Mouse (Mus musculus): ENCODE measurements around the gene Rhbdf2. TPM values are rescaled to one million over a fixed set of nuclear protein-coding genes. Genes with fewer than 3 reads are reported as not detected.

The Rhbdf2 gene
- total and polyA plus RNA-seq, 2 experiments from 2014 or later = 6.1 to 19.0 TPM

DNA sequence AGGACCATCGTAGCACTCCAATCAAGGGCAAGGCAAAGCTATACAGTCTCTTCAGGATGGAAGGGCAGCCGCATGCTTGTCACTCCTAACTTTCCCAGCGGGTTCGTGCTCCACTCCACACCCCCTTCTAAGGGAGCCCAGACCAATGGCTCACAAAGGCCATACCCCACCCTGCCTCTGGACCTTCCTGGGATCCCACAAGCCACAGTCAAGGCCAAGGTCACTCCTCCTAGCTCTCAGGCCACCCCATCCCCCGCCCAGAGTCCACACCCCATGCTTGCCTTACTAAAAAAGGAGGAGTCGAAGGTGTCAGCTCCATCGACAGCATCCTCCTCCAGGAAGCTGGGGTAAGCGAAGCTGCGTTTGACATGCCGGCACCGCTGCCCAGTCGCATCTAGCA, 22.7 kb downstream of the Rhbdf2 start:
- ATAC-seq (ENCODE audit: insufficient read depth, low read depth) (no peak), DNase-seq (ENCODE audit: low spot score) (no peak)
- no peaks in the 10 kb centered on the region for H3K9me3 ChIP-seq (replicated peaks; ENCODE audit: control insufficient read depth, low read length)
- H3K4me3 ChIP-seq (ENCODE audit: low read depth, low read length) = no peak overlapping the region
- no peak overlapping the region for H3K9ac ChIP-seq (replicated peaks; ENCODE audit: low read depth, low read length)
- 88% methylated on average over 12 of the region's 12 CpGs for WGBS
- peaks cover 86% of the 10 kb centered on the region for H3K36me3 ChIP-seq (replicated peaks; ENCODE audit: control insufficient read depth, insufficient read depth, low read length)
- no peak overlapping the region for H3K27ac ChIP-seq (ENCODE audit: low read depth)
- H3K27me3 ChIP-seq (ENCODE audit: control insufficient read depth, insufficient read depth, low read length) = no peaks in the 10 kb centered on the region
- no peak for TF ChIP-seq CTCF (IDR thresholded peaks at IDR 0.05; ENCODE audit: low read depth)
- TF ChIP-seq EP300 (IDR thresholded peaks at IDR 0.05; ENCODE audit: low read depth) = no peak
- no peaks in the 10 kb centered on the region for H3K4me1 ChIP-seq (ENCODE audit: control insufficient read depth, insufficient read depth)
- H3K4me2 ChIP-seq (ENCODE audit: low read depth, low read length) = no peak overlapping the region

DNA sequence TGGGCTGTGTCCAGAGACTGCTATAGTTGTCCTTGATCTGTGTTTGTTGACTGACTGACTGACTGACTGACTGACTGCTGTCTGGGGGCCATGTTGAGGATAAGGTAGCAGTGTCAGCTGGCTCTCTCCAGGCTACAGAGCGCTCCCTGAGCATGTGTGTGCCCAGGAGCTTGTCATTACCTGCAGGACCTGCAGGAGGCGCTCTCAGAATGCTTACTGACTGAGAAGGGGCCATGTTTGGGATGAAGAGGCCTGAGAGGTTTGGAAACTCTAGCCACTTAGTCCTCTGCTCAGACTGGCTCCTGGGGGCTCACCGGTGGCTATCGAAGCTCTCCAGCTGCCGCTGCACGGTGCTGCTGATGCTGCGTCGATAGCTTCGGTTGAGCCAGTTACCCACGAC, 23.5 kb downstream of the Rhbdf2 start:
- DNase-seq (ENCODE audit: low spot score) (no peak), ATAC-seq (ENCODE audit: insufficient read depth, low read depth) (no peak)
- H3K27ac ChIP-seq (ENCODE audit: low read depth) = no peak overlapping the region
- no peak overlapping the region for H3K4me2 ChIP-seq (ENCODE audit: low read depth, low read length)
- 83% methylated on average over 10 of the region's 10 CpGs for WGBS
- no peak overlapping the region for H3K9ac ChIP-seq (replicated peaks; ENCODE audit: low read depth, low read length)
- H3K4me1 ChIP-seq (ENCODE audit: control insufficient read depth, insufficient read depth) = no peaks in the 10 kb centered on the region
- TF ChIP-seq CTCF (IDR thresholded peaks at IDR 0.05; ENCODE audit: low read depth) (peak; percentile 63), EP300 (IDR thresholded peaks at IDR 0.05; ENCODE audit: low read depth) (no peak)
- peaks cover 88% of the 10 kb centered on the region for H3K36me3 ChIP-seq (replicated peaks; ENCODE audit: control insufficient read depth, insufficient read depth, low read length)
- no peaks in the 10 kb centered on the region for H3K9me3 ChIP-seq (replicated peaks; ENCODE audit: control insufficient read depth, low read length)
- no peak overlapping the region for H3K4me3 ChIP-seq (ENCODE audit: low read depth, low read length)
- no peaks in the 10 kb centered on the region for H3K27me3 ChIP-seq (ENCODE audit: control insufficient read depth, insufficient read depth, low read length)

DNA sequence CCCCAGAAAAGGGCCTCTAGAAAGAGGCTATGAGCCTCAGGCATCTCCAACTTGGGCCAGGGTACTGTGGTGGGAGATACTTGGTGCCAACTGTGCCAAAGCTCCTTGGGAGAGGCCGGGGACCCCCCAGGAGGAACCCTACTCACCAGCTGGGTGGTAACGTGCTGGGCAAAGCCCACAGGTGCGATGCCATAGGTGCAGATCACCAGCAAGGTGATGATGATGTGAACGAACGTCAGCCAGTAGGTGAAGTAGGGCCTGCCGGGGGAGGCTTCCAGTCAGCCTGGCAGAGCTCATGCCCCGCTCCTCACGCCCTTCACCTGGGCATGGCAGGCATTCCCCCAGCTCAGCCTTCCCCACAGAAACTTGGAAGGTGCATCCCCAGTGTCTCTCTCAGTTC, 24.8 kb downstream of the Rhbdf2 start:
- WGBS = 88% methylated on average over 8 of the region's 8 CpGs
- DNase-seq (ENCODE audit: low spot score) (no peak), ATAC-seq (ENCODE audit: insufficient read depth, low read depth) (no peak)
- Histone ChIP-seq H3K27ac (ENCODE audit: low read depth) (no peak overlapping the region), H3K4me2 (ENCODE audit: low read depth, low read length) (no peak overlapping the region), H3K4me3 (ENCODE audit: low read depth, low read length) (no peak overlapping the region), H3K27me3 (ENCODE audit: control insufficient read depth, insufficient read depth, low read length) (no peaks in the 10 kb centered on the region), H3K36me3 (replicated peaks; ENCODE audit: control insufficient read depth, insufficient read depth, low read length) (peaks cover 84% of the 10 kb centered on the region), H3K4me1 (ENCODE audit: control insufficient read depth, insufficient read depth) (no peaks in the 10 kb centered on the region), H3K9me3 (replicated peaks; ENCODE audit: control insufficient read depth, low read length) (no peaks in the 10 kb centered on the region), H3K9ac (replicated peaks; ENCODE audit: low read depth, low read length) (no peak overlapping the region)
- TF ChIP-seq EP300 (IDR thresholded peaks at IDR 0.05; ENCODE audit: low read depth) (no peak), CTCF (IDR thresholded peaks at IDR 0.05; ENCODE audit: low read depth) (no peak)

DNA sequence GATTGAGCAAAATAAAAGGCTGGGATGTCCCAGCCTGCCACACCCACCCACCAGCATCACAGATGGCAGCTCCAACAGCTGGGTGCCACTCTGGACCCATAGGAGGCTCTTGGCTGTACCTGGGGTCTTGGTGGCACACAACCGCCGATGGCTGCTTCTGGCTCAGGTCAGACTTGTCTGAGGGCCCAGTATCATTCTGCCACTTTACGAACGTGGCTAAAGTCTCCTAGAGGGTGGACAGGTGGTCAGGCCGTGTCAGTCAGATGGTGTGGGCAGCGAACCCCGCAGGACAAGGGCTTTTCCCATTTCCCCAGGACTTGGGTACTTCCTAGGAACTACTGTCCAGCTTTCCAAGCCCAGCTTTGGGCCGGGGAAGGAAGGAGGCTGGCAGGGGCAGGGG, 25.7 kb downstream of the Rhbdf2 start:
- Histone ChIP-seq H3K4me1 (ENCODE audit: control insufficient read depth, insufficient read depth) (no peaks in the 10 kb centered on the region), H3K4me3 (ENCODE audit: low read depth, low read length) (no peak overlapping the region), H3K9ac (replicated peaks; ENCODE audit: low read depth, low read length) (no peak overlapping the region), H3K27me3 (ENCODE audit: control insufficient read depth, insufficient read depth, low read length) (no peaks in the 10 kb centered on the region), H3K27ac (ENCODE audit: low read depth) (no peak overlapping the region), H3K9me3 (replicated peaks; ENCODE audit: control insufficient read depth, low read length) (no peaks in the 10 kb centered on the region), H3K36me3 (replicated peaks; ENCODE audit: control insufficient read depth, insufficient read depth, low read length) (peaks cover 77% of the 10 kb centered on the region), H3K4me2 (ENCODE audit: low read depth, low read length) (no peak overlapping the region)
- TF ChIP-seq EP300 (IDR thresholded peaks at IDR 0.05; ENCODE audit: low read depth) (no peak), CTCF (IDR thresholded peaks at IDR 0.05; ENCODE audit: low read depth) (no peak)
- ATAC-seq (ENCODE audit: insufficient read depth, low read depth) = no peak
- no peak for DNase-seq (ENCODE audit: low spot score)
- 95% methylated on average over 8 of the region's 8 CpGs for WGBS

DNA sequence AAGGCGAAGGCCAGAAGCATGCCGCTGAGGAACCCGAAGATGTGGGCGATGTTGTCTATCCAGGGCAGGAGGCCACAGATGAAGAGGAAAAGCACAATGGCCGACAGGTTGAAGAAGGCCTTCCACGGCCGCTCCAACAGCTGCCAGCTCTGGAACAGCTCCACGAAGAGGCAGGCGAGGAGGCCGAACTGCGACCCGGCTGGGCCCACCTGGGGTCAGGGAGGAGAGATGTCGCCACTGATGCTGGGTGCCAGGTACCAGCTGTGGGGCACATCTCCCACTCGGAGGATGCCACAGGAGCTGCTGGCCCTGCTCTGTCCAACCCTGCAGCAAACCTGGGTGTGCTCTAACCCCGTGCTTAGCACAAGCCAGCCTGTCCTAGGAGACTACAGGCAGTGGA, 27.6 kb downstream of the Rhbdf2 start:
- 93% methylated on average over 15 of the region's 15 CpGs for WGBS
- Histone ChIP-seq H3K27me3 (ENCODE audit: control insufficient read depth, insufficient read depth, low read length) (no peaks in the 10 kb centered on the region), H3K4me3 (ENCODE audit: low read depth, low read length) (no peak overlapping the region), H3K36me3 (replicated peaks; ENCODE audit: control insufficient read depth, insufficient read depth, low read length) (peaks cover 58% of the 10 kb centered on the region), H3K9me3 (replicated peaks; ENCODE audit: control insufficient read depth, low read length) (no peaks in the 10 kb centered on the region), H3K4me1 (ENCODE audit: control insufficient read depth, insufficient read depth) (no peaks in the 10 kb centered on the region), H3K4me2 (ENCODE audit: low read depth, low read length) (no peak overlapping the region), H3K27ac (ENCODE audit: low read depth) (no peak overlapping the region), H3K9ac (replicated peaks; ENCODE audit: low read depth, low read length) (no peak overlapping the region)
- ATAC-seq (ENCODE audit: insufficient read depth, low read depth) (no peak), DNase-seq (ENCODE audit: low spot score) (no peak)
- TF ChIP-seq EP300 (IDR thresholded peaks at IDR 0.05; ENCODE audit: low read depth) (no peak), CTCF (IDR thresholded peaks at IDR 0.05; ENCODE audit: low read depth) (no peak)

DNA sequence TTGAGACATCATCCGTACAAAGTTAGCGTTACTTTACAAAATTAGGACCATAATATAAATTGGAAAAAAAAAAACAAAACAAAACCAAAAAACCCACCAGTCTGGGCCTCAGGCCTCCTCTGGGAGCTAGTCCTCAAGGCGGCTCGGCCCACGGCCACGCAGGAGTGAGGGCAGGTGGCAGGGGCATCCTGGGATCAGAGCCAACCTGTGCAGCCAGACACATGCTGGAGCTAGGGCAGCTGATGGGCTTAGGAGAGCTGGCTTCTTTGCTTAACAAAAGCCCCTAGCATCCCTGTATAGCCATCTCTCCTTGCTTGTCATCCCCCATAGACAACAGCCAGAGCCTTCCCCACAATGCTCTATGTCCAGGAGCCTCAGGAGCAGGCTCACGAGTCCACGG, 28.6 kb downstream of the Rhbdf2 start:
- no peaks in the 10 kb centered on the region for H3K27me3 ChIP-seq (ENCODE audit: control insufficient read depth, insufficient read depth, low read length)
- DNase-seq (ENCODE audit: low spot score) = no peak
- no peak overlapping the region for H3K4me3 ChIP-seq (ENCODE audit: low read depth, low read length)
- H3K36me3 ChIP-seq (replicated peaks; ENCODE audit: control insufficient read depth, insufficient read depth, low read length) = peaks cover 47% of the 10 kb centered on the region
- no peak overlapping the region for H3K27ac ChIP-seq (ENCODE audit: low read depth)
- WGBS = 89% methylated on average over 8 of the region's 8 CpGs
- no peaks in the 10 kb centered on the region for H3K4me1 ChIP-seq (ENCODE audit: control insufficient read depth, insufficient read depth)
- no peak for ATAC-seq (ENCODE audit: insufficient read depth, low read depth)
- TF ChIP-seq CTCF (IDR thresholded peaks at IDR 0.05; ENCODE audit: low read depth) (no peak), EP300 (IDR thresholded peaks at IDR 0.05; ENCODE audit: low read depth) (no peak)
- H3K4me2 ChIP-seq (ENCODE audit: low read depth, low read length) = no peak overlapping the region
- H3K9ac ChIP-seq (replicated peaks; ENCODE audit: low read depth, low read length) = no peak overlapping the region
- no peaks in the 10 kb centered on the region for H3K9me3 ChIP-seq (replicated peaks; ENCODE audit: control insufficient read depth, low read length)
